Mouse (Mus musculus) MEL (cell line): ENCODE measurements at regions not wholly inside any gene's neighbourhood (a gene's known extent, or its start where the extent isn't known, plus 50 kb on each side); places are given as distances from the start of the nearest gene placed in this dataset.

Source experiments
- MEF2A ChIP-seq: IDR thresholded peaks from 2 replicates; pipeline ENCODE4 v1.6.1; 2014; ENCODE audit warnings: low read depth, mild to moderate bottlenecking, inconsistent platforms, low read length, improper control_type of control experiment; ENCODE audit not compliant: poor library complexity, insufficient replicate concordance, severe bottlenecking; ENCODE audit errors: extremely low read depth
- SMC3 ChIP-seq: IDR thresholded peaks from 2 replicates; pipeline ENCODE4 v1.6.1; 2011; ENCODE audit warnings: low read depth, low read length, improper control_type of control experiment

DNA sequence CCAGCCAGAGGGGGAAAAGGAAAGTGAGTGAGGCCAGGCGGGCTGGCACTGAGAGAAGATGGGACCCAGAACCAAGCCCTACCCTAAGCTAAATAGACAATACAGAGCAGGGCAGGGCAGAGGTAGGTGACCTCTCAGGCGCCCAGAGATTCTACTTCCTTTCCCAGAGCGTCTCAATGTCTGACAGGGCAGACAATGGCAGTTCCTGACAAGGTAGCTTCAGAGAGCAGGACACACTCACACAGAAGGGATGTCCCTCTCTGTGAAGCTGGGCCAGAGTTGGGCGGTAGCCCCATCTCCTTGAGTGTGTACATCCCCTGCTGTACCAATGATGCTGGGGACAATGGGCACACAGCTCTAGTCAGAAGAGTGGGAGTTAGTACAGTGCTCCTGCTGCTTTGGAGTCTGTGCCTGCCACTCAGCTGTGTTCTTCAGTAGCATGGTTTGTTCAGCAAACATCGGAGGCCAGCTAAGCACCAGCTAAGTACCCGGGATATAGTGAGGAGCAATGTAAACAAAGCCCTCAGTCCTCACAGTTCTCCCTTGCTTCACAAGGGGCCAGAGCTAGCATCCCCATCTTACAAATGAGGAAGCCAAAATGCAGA is 62.7 kb downstream of the Rhob start:
- TF ChIP-seq MEF2A (no peak), SMC3 (no peak)
